Mouse (Mus musculus) heart, adult 2 months (tissue): Measurements from ENCODE around the gene Myl6b.

Experiments used
- CTCF ChIP-seq: fragments of 200-600 bp; IDR thresholded peaks from 2 replicates; pipeline ENCODE4 v1.8.1; 2022; ENCODE audit warnings: antibody characterized with exemption, mild to moderate bottlenecking, moderate library complexity
- POLR2A ChIP-seq: fragments of 200-500 bp; IDR thresholded peaks from 2 replicates; pipeline ENCODE4 v1.6.1; 2011; ENCODE audit warnings: mild to moderate bottlenecking, low read depth, low read length, control low read depth; ENCODE audit not compliant: insufficient read depth

DNA sequence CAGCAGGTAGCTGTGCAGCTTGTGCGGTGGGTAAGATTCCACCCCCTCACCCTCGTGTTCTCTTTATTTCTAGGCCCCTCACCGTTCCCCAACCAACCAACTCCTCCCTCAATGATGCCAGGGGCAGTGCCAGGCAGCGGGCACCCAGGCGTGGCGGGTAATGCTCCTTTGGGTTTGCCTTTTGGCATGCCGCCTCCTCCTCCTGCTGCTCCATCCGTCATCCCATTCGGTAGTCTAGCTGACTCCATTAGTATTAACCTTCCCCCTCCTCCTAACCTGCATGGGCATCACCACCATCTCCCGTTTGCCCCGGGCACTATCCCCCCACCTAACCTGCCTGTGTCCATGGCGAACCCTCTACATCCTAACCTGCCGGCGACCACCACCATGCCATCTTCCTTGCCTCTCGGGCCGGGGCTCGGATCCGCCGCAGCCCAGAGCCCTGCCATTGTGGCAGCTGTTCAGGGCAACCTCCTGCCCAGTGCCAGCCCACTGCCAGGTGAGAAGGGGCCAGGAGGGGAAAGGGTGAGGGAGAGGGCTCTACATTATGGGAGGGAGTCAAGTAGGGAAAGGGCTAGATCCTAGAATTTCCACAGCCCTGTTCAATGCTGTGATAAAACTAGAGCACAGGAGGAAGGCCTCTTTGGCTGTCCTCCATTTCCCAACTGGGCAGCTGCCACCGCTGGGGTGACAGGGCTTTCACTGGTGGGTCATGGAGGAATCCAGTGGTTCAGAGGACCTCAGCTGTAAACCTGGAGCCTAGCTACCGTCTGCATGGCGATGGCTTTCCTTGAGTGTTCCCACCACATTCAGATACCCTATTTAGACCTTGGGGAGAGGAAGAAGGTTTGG, 10.4 kb downstream of the Myl6b start:
- TF ChIP-seq POLR2A (no peak), CTCF (no peak)
